In genomic region chr7:16987541-16988149, GRCm38 (mm10) we compare ENCODE assay signal across 11 mouse cellular contexts. TPM values are rescaled to one million over a fixed set of nuclear protein-coding genes. Genes with fewer than 3 reads are reported as not detected.
DNase-seq lines count a peak whose midpoint lies in the region; ATAC-seq and TF ChIP-seq lines count a peak whose summit lies in the region.
"Had no signal": no experiment of that assay in that cellular context is flagged by ENCODE, and none has a peak within 500 bp of the region (broad histone marks: within the 10 kb centered on the region; RNA-seq: fewer than 3 reads in every experiment).

No protein-coding gene starts in this region.

- intact Hi-C loops in heart, postnatal 25 days (cut with DNase I), result no loop called here
- intact Hi-C loops in gastrocnemius, adult 2 months (cut with DNase I), result no loop called here

- H3K9ac ChIP-seq in heart, embryonic 15.5 days, result no peak overlapping the region
- no peak overlapping the region for H3K9ac ChIP-seq in forebrain, postnatal 0 days
- H3K9ac ChIP-seq in midbrain, embryonic 11.5 days (ENCODE audit: low read length), result no peak overlapping the region

- no peaks in the 10 kb centered on the region for H3K9me3 ChIP-seq in heart, embryonic 15.5 days (replicated peaks)
- H3K9me3 ChIP-seq in forebrain, postnatal 0 days (ENCODE audit: low read length), result no peaks in the 10 kb centered on the region
- H3K9me3 ChIP-seq in midbrain, embryonic 11.5 days (ENCODE audit: control insufficient read depth, low read length), result no peaks in the 10 kb centered on the region

- ATAC-seq in heart, embryonic 15.5 days (replicated peaks; ENCODE audit: insufficient number of reproducible peaks, insufficient read depth, low FRiP score, low read depth), result no peak
- ATAC-seq in forebrain, postnatal 0 days, result no peak
- no peak for ATAC-seq in midbrain, embryonic 11.5 days (ENCODE audit: low FRiP score)
- no peak for ATAC-seq in cerebellum, adult (ENCODE audit: insufficient number of reproducible peaks, low FRiP score, low TSS enrichment)

- no peak overlapping the region for H3K4me2 ChIP-seq in heart, embryonic 15.5 days
- no peak overlapping the region for H3K4me2 ChIP-seq in forebrain, postnatal 0 days (ENCODE audit: low read depth)
- H3K4me2 ChIP-seq in midbrain, embryonic 11.5 days, result no peak overlapping the region

- peaks cover 46% of the 10 kb centered on the region for H3K4me1 ChIP-seq in heart, embryonic 15.5 days (replicated peaks)
- peaks cover 27% of the 10 kb centered on the region for H3K4me1 ChIP-seq in forebrain, postnatal 0 days (ENCODE audit: insufficient read depth)
- peaks cover 29% of the 10 kb centered on the region for H3K4me1 ChIP-seq in midbrain, embryonic 11.5 days (ENCODE audit: control insufficient read depth, insufficient read depth, low read length)

- no peak for TF ChIP-seq CTCF in brain, embryonic 14.5 days (IDR thresholded peaks at IDR 0.05; ENCODE audit: borderline replicate concordance, extremely low read depth, insufficient read depth, insufficient read length)
- TF ChIP-seq CTCF in forebrain, postnatal 0 days (IDR thresholded peaks at IDR 0.05; ENCODE audit: low read depth), result no peak
- no peak for TF ChIP-seq CTCF in gastrocnemius, adult 2 months (IDR thresholded peaks at IDR 0.05)

- DNase-seq in heart, postnatal 25 days (ENCODE audit: low spot score), result no peak
- DNase-seq in brain, embryonic 14.5 days (ENCODE audit: low read depth), result peak; percentile 78
- no peak for DNase-seq in forebrain, postnatal 0 days
- no peak for DNase-seq in midbrain, embryonic 11.5 days (ENCODE audit: low spot score, missing footprints)
- DNase-seq in gastrocnemius, adult 2 months, result no peak
- no peak for DNase-seq in lung, postnatal 4 days

- no peaks in the 10 kb centered on the region for H3K36me3 ChIP-seq in heart, embryonic 15.5 days
- H3K36me3 ChIP-seq in forebrain, postnatal 0 days (ENCODE audit: insufficient read depth), result no peaks in the 10 kb centered on the region
- H3K36me3 ChIP-seq in midbrain, embryonic 11.5 days (ENCODE audit: control insufficient read depth, insufficient read depth, low read length), result no peaks in the 10 kb centered on the region

- H3K27ac ChIP-seq in heart, embryonic 15.5 days, result peak overlapping the region; percentile 46; the same call in 1 of the 2 replicates
- H3K27ac ChIP-seq in forebrain, postnatal 0 days (ENCODE audit: low read depth, low read length), result peak overlapping the region; percentile 42
- peak overlapping the region; percentile 52 for H3K27ac ChIP-seq in midbrain, embryonic 11.5 days (ENCODE audit: low read depth, low read length)
- H3K27ac ChIP-seq in gastrocnemius, adult 2 months, result no peak overlapping the region

- WGBS in heart, embryonic 15.5 days, result 35% methylated on average over 7 of the region's 7 CpGs
- WGBS in forebrain, postnatal 0 days, result 20% methylated on average over 7 of the region's 7 CpGs
- WGBS in midbrain, embryonic 11.5 days, result 75% methylated on average over 7 of the region's 7 CpGs

- no peak overlapping the region for H3K4me3 ChIP-seq in heart, embryonic 15.5 days
- H3K4me3 ChIP-seq in forebrain, postnatal 0 days (ENCODE audit: low read depth, low read length), result no peak overlapping the region
- H3K4me3 ChIP-seq in midbrain, embryonic 11.5 days (ENCODE audit: low read depth, low read length), result no peak overlapping the region
- H3K4me3 ChIP-seq in gastrocnemius, adult 2 months, result no peak overlapping the region

- no peak for TF ChIP-seq POLR2A in brain, embryonic 14.5 days (IDR thresholded peaks at IDR 0.05; ENCODE audit: borderline replicate concordance, extremely low read depth, insufficient read depth, insufficient read length, poor library complexity, severe bottlenecking)

- H3K27me3 ChIP-seq in heart, embryonic 15.5 days, result no peaks in the 10 kb centered on the region; the same call in 1 of the 2 replicates
- H3K27me3 ChIP-seq in forebrain, postnatal 0 days (ENCODE audit: insufficient read depth, low read length), result no peaks in the 10 kb centered on the region
- no peaks in the 10 kb centered on the region for H3K27me3 ChIP-seq in midbrain, embryonic 11.5 days (ENCODE audit: control insufficient read depth, insufficient read depth, low read length)

RNA-seq across cellular contexts. Expression of gene Gm42372, which starts 4.8 kb away (rescaled TPM):
- 0.05 and 0.23 TPM in 2 replicates for polyA plus RNA-seq in heart, embryonic 15.5 days (2015; fragmentation: Nextera tagmentation; extraction: Ambion mirVana)
- not detected for total RNA-seq in heart, postnatal 25 days (2021)
- polyA plus RNA-seq in brain, embryonic 14.5 days (2012; rRNA removed), result 5.2 and 19.6 TPM in 2 replicates
- total RNA-seq in forebrain, postnatal 0 days (2014; rRNA removed), result 34.9 and 40.0 TPM in 2 replicates
- 4.0 and 5.9 TPM in 2 replicates for polyA plus RNA-seq in forebrain, postnatal 0 days (2015; fragmentation: Nextera tagmentation; extraction: Ambion mirVana)
- polyA plus RNA-seq in midbrain, embryonic 11.5 days (2014; fragmentation: Nextera tagmentation; extraction: Ambion mirVana), result 1.6 and 2.5 TPM in 2 replicates
- total RNA-seq in gastrocnemius, adult 2 months (2021), result not detected
- polyA plus RNA-seq: C2C12 had no signal

RNA-seq across cellular contexts. Expression of gene Ccdc8, which starts 4.9 kb away (rescaled TPM):
- polyA plus RNA-seq in heart, embryonic 15.5 days (2015; fragmentation: Nextera tagmentation; extraction: Ambion mirVana), result 28.1 and 34.0 TPM in 2 replicates
- total RNA-seq in heart, postnatal 25 days (2021), result 1 to 10 TPM; 5.2 to 6.5 TPM
- 6.4 and 8.6 TPM in 2 replicates for polyA plus RNA-seq in brain, embryonic 14.5 days (2012; rRNA removed)
- total RNA-seq in forebrain, postnatal 0 days (2014; rRNA removed), result 4.0 and 5.2 TPM in 2 replicates
- 1.5 and 2.0 TPM in 2 replicates for polyA plus RNA-seq in forebrain, postnatal 0 days (2015; fragmentation: Nextera tagmentation; extraction: Ambion mirVana)
- 13.2 and 14.7 TPM in 2 replicates for polyA plus RNA-seq in midbrain, embryonic 11.5 days (2014; fragmentation: Nextera tagmentation; extraction: Ambion mirVana)
- total RNA-seq in gastrocnemius, adult 2 months (2021), result 1 to 10 TPM in 1 of 2 experiments, under 1 TPM in 1; 0.74 to 1.5 TPM

RNA-seq across cellular contexts. Expression of gene Pnmal1, which starts 28.2 kb away (rescaled TPM):
- polyA plus RNA-seq in heart, embryonic 15.5 days (2015; fragmentation: Nextera tagmentation; extraction: Ambion mirVana), result 0.05 and 0.24 TPM in 2 replicates
- not detected for total RNA-seq in heart, postnatal 25 days (2021)
- 28.0 and 34.5 TPM in 2 replicates for polyA plus RNA-seq in brain, embryonic 14.5 days (2012; rRNA removed)
- 53.4 and 64.8 TPM in 2 replicates for total RNA-seq in forebrain, postnatal 0 days (2014; rRNA removed)
- polyA plus RNA-seq in forebrain, postnatal 0 days (2015; fragmentation: Nextera tagmentation; extraction: Ambion mirVana), result 51.1 and 61.5 TPM in 2 replicates
- polyA plus RNA-seq in midbrain, embryonic 11.5 days (2014; fragmentation: Nextera tagmentation; extraction: Ambion mirVana), result 22.5 and 23.7 TPM in 2 replicates
- total RNA-seq in gastrocnemius, adult 2 months (2021), result not detected
- total RNA-seq: heart, adult 18-20 months had no signal
- polyA plus RNA-seq: C2C12; lung, postnatal 0 days had no signal

RNA-seq across cellular contexts. Expression of gene Ppp5c, which starts 40.1 kb away (rescaled TPM):
- 82.5 and 99.2 TPM in 2 replicates for polyA plus RNA-seq in heart, embryonic 15.5 days (2015; fragmentation: Nextera tagmentation; extraction: Ambion mirVana)
- 100 to 1,000 TPM in 1 of 2 experiments, 10 to 100 TPM in 1; 97.5 to 102 TPM for total RNA-seq in heart, postnatal 25 days (2021)
- 164 and 199 TPM in 2 replicates for polyA plus RNA-seq in brain, embryonic 14.5 days (2012; rRNA removed)
- total RNA-seq in forebrain, postnatal 0 days (2014; rRNA removed), result 56.6 and 65.7 TPM in 2 replicates
- polyA plus RNA-seq in forebrain, postnatal 0 days (2015; fragmentation: Nextera tagmentation; extraction: Ambion mirVana), result 129 and 137 TPM in 2 replicates
- polyA plus RNA-seq in midbrain, embryonic 11.5 days (2014; fragmentation: Nextera tagmentation; extraction: Ambion mirVana), result 101 and 108 TPM in 2 replicates
- total RNA-seq in gastrocnemius, adult 2 months (2021), result 10 to 100 TPM; 64.8 to 65.8 TPM

RNA-seq across cellular contexts. Expression of gene Pnmal2, which starts 43.2 kb away (rescaled TPM):
- 4.7 and 6.2 TPM in 2 replicates for polyA plus RNA-seq in heart, embryonic 15.5 days (2015; fragmentation: Nextera tagmentation; extraction: Ambion mirVana)
- total RNA-seq in heart, postnatal 25 days (2021), result 1 to 10 TPM; 3.7 to 4.1 TPM
- polyA plus RNA-seq in brain, embryonic 14.5 days (2012; rRNA removed), result 44.9 and 96.9 TPM in 2 replicates
- 98.9 and 133 TPM in 2 replicates for total RNA-seq in forebrain, postnatal 0 days (2014; rRNA removed)
- polyA plus RNA-seq in forebrain, postnatal 0 days (2015; fragmentation: Nextera tagmentation; extraction: Ambion mirVana), result 87.5 and 134 TPM in 2 replicates
- 8.3 and 8.6 TPM in 2 replicates for polyA plus RNA-seq in midbrain, embryonic 11.5 days (2014; fragmentation: Nextera tagmentation; extraction: Ambion mirVana)
- under 1 TPM; 0.74 to 0.86 TPM for total RNA-seq in gastrocnemius, adult 2 months (2021)

Comparison
In these comparisons a context has a peak if more than half of its experiments do, and no peak if none do; other contexts are left out.
1. RNA of gene Pnmal1, which starts 28.2 kb away (polyA plus RNA-seq): 51.1 to 61.5 TPM in forebrain, postnatal 0 days, 28.0 to 34.5 TPM in brain, embryonic 14.5 days and 22.5 to 23.7 TPM in midbrain, embryonic 11.5 days; 0.05 to 0.24 TPM in heart, embryonic 15.5 days; every median in the first group is over 10 times any median in the second.